Mouse (Mus musculus): Measurements from ENCODE around the gene Vps72. TPM values are rescaled to one million over a fixed set of nuclear protein-coding genes. Genes with fewer than 3 reads are reported as not detected.
"Not testable (repeated sequence)": the region's sequence is repeated elsewhere in the genome, so short reads cannot be mapped to it uniquely, and the experiment has no call there.

Gene Vps72
- polyA plus RNA-seq, 1 experiment from 2014 or later, result 119 TPM

GRCm38 (mm10) chr3:95107308-95107707 is 3.5 kb upstream of the Vps72 start:
- H3K36me3 ChIP-seq; H3K27ac ChIP-seq; H3K9ac ChIP-seq; ATAC-seq (ENCODE audit: insufficient read depth, low FRiP score, low read depth); H3K9me3 ChIP-seq; H3K4me1 ChIP-seq; H3K27me3 ChIP-seq (replicated peaks): not testable (repeated sequence)
- Histone ChIP-seq H3K4me2 (peak overlapping the region; percentile 70), H3K4me3 (replicated peaks) (peak overlapping the region; percentile 89; the same call in 1 of the 2 replicates)

GRCm38 (mm10) chr3:95107898-95108297 is 2.9 kb upstream of the Vps72 start:
- Histone ChIP-seq H3K4me3 (replicated peaks) (no peak overlapping the region), H3K4me1 (peaks cover 11% of the 10 kb centered on the region), H3K36me3 (no peaks in the 10 kb centered on the region), H3K27ac (no peak overlapping the region), H3K4me2 (no peak overlapping the region), H3K9ac (no peak overlapping the region), H3K27me3 (replicated peaks) (no peaks in the 10 kb centered on the region), H3K9me3 (no peaks in the 10 kb centered on the region)
- WGBS, result 65% methylated on average over 2 of the region's 2 CpGs
- no peak for ATAC-seq (ENCODE audit: insufficient read depth, low FRiP score, low read depth)

GRCm38 (mm10) chr3:95112760-95113159 is 1.9 kb downstream of the Vps72 start:
- Histone ChIP-seq H3K36me3 (peaks cover 14% of the 10 kb centered on the region; the same call in 1 of the 2 replicates), H3K27me3 (replicated peaks) (no peaks in the 10 kb centered on the region), H3K4me1 (peaks cover 7% of the 10 kb centered on the region; the same call in 1 of the 2 replicates), H3K27ac (no peak overlapping the region), H3K9ac (no peak overlapping the region), H3K9me3 (no peaks in the 10 kb centered on the region), H3K4me2 (peak overlapping the region; percentile 60; the same call in 1 of the 2 replicates), H3K4me3 (replicated peaks) (no peak overlapping the region)
- no peak for ATAC-seq (ENCODE audit: insufficient read depth, low FRiP score, low read depth)
- WGBS, result 94% methylated on average over 1 of the region's 1 CpGs

- 85% methylated on average over 2 of the region's 2 CpGs for WGBS
- H3K27me3 ChIP-seq (replicated peaks), result no peaks in the 10 kb centered on the region
- H3K4me2 ChIP-seq, result no peak overlapping the region
- no peak overlapping the region for H3K9ac ChIP-seq
- no peak for ATAC-seq (ENCODE audit: insufficient read depth, low FRiP score, low read depth)
- no peaks in the 10 kb centered on the region for H3K9me3 ChIP-seq
- H3K4me3 ChIP-seq (replicated peaks), result no peak overlapping the region
- H3K36me3 ChIP-seq, result peaks cover 54% of the 10 kb centered on the region
- no peak overlapping the region for H3K27ac ChIP-seq
- no peaks in the 10 kb centered on the region for H3K4me1 ChIP-seq
These were observed 6.9 kb downstream of the Vps72 start for GRCm38 (mm10) chr3:95117751-95118150.

- 60% methylated on average over 6 of the region's 6 CpGs for WGBS
- no peak overlapping the region for H3K4me3 ChIP-seq (replicated peaks)
- no peak overlapping the region for H3K4me2 ChIP-seq
- peaks cover 47% of the 10 kb centered on the region for H3K36me3 ChIP-seq
- no peaks in the 10 kb centered on the region for H3K9me3 ChIP-seq
- no peak overlapping the region for H3K9ac ChIP-seq
- no peak for ATAC-seq (ENCODE audit: insufficient read depth, low FRiP score, low read depth)
- no peaks in the 10 kb centered on the region for H3K27me3 ChIP-seq (replicated peaks)
- 0 out of 2 replicates have a peak, but pooled peaks cover 13% of the 10 kb centered on the region for H3K4me1 ChIP-seq
- peak overlapping the region; percentile 55; the same call in 1 of the 2 replicates for H3K27ac ChIP-seq
These were observed 10.8 kb downstream of the Vps72 start for GRCm38 (mm10) chr3:95121580-95121979.

- Histone ChIP-seq H3K9me3 (no peaks in the 10 kb centered on the region), H3K4me1 (0 out of 2 replicates have a peak, but pooled peaks cover 13% of the 10 kb centered on the region), H3K27me3 (replicated peaks) (no peaks in the 10 kb centered on the region), H3K36me3 (peaks cover 33% of the 10 kb centered on the region), H3K9ac (no peak within 1 kb of the TSS), H3K4me3 (replicated peaks) (no peak within 1 kb of the TSS), H3K27ac (peak within 1 kb of the TSS; percentile 19), H3K4me2 (no peak within 1 kb of the TSS)
- WGBS, result 46% methylated on average over 6 of the region's 6 CpGs
- no peak for ATAC-seq (ENCODE audit: insufficient read depth, low FRiP score, low read depth)
These were observed 13.4 kb downstream of the Vps72 start, which contains the start of gene Tmod4 for GRCm38 (mm10) chr3:95124246-95124645. Tmod4 (plus strand) TSS chr3:95124476.

- Histone ChIP-seq H3K9me3 (no peaks in the 10 kb centered on the region), H3K27me3 (replicated peaks) (no peaks in the 10 kb centered on the region), H3K4me3 (replicated peaks) (no peak overlapping the region), H3K4me1 (0 out of 2 replicates have a peak, but pooled peaks cover 13% of the 10 kb centered on the region), H3K27ac (peak overlapping the region; percentile 19; the same call in 1 of the 2 replicates), H3K9ac (no peak overlapping the region), H3K36me3 (peaks cover 26% of the 10 kb centered on the region), H3K4me2 (no peak overlapping the region)
- no peak for ATAC-seq (ENCODE audit: insufficient read depth, low FRiP score, low read depth)
- WGBS, result 8% methylated on average over 5 of the region's 5 CpGs
These were observed 14.2 kb downstream of the Vps72 start for GRCm38 (mm10) chr3:95124972-95125371.

GRCm38 (mm10) chr3:95129226-95129651 is 18.4 kb downstream of the Vps72 start:
- ATAC-seq (ENCODE audit: insufficient read depth, low FRiP score, low read depth), result no peak
- WGBS, result 52% methylated on average over 6 of the region's 6 CpGs
- Histone ChIP-seq H3K27ac (no peak overlapping the region), H3K4me3 (replicated peaks) (no peak overlapping the region), H3K4me2 (no peak overlapping the region), H3K27me3 (replicated peaks) (no peaks in the 10 kb centered on the region), H3K4me1 (0 out of 2 replicates have a peak, but pooled peaks cover 15% of the 10 kb centered on the region), H3K9me3 (no peaks in the 10 kb centered on the region), H3K36me3 (no peaks in the 10 kb centered on the region), H3K9ac (no peak overlapping the region)

- H3K36me3 ChIP-seq, result no peaks in the 10 kb centered on the region
- H3K27ac ChIP-seq, result no peak overlapping the region
- H3K4me3 ChIP-seq (replicated peaks), result no peak overlapping the region
- H3K27me3 ChIP-seq (replicated peaks), result no peaks in the 10 kb centered on the region
- ATAC-seq (ENCODE audit: insufficient read depth, low FRiP score, low read depth), result no peak
- no peaks in the 10 kb centered on the region for H3K9me3 ChIP-seq
- WGBS, result 85% methylated on average over 5 of the region's 5 CpGs
- H3K9ac ChIP-seq, result no peak overlapping the region
- H3K4me2 ChIP-seq, result no peak overlapping the region
- H3K4me1 ChIP-seq, result peaks cover 9% of the 10 kb centered on the region; the same call in 1 of the 2 replicates
These were observed 19.3 kb downstream of the Vps72 start for GRCm38 (mm10) chr3:95130081-95130480.

GRCm38 (mm10) chr3:95132389-95132788 is 21.6 kb downstream of the Vps72 start:
- WGBS, result 87% methylated on average over 2 of the region's 2 CpGs
- H3K9ac ChIP-seq; H3K4me2 ChIP-seq; H3K27me3 ChIP-seq (replicated peaks); H3K27ac ChIP-seq; ATAC-seq (ENCODE audit: insufficient read depth, low FRiP score, low read depth); H3K4me3 ChIP-seq (replicated peaks); H3K36me3 ChIP-seq; H3K9me3 ChIP-seq: not testable (repeated sequence)
- H3K4me1 ChIP-seq, result peaks cover 10% of the 10 kb centered on the region; the same call in 1 of the 2 replicates

- Histone ChIP-seq H3K9me3 (no peaks in the 10 kb centered on the region), H3K9ac (peak overlapping the region; percentile 60; the same call in 1 of the 2 replicates), H3K4me3 (replicated peaks) (peak overlapping the region; percentile 65), H3K4me2 (peak overlapping the region; percentile 87), H3K27ac (peak overlapping the region; percentile 80; the same call in 1 of the 2 replicates), H3K4me1 (peaks cover 10% of the 10 kb centered on the region; the same call in 1 of the 2 replicates), H3K27me3 (replicated peaks) (no peaks in the 10 kb centered on the region), H3K36me3 (no peaks in the 10 kb centered on the region)
- ATAC-seq (ENCODE audit: insufficient read depth, low FRiP score, low read depth), result no peak
- 49% methylated on average over 11 of the region's 11 CpGs for WGBS
These were observed 22.4 kb downstream of the Vps72 start for GRCm38 (mm10) chr3:95133176-95133575.

- Histone ChIP-seq H3K4me2 (peak within 1 kb of the TSS; percentile 87), H3K4me1 (peaks cover 10% of the 10 kb centered on the region; the same call in 1 of the 2 replicates), H3K4me3 (replicated peaks) (peak within 1 kb of the TSS; percentile 65), H3K27ac (peak within 1 kb of the TSS; percentile 80; the same call in 1 of the 2 replicates), H3K9ac (peak within 1 kb of the TSS; percentile 60; the same call in 1 of the 2 replicates), H3K27me3 (replicated peaks) (no peaks in the 10 kb centered on the region), H3K9me3 (no peaks in the 10 kb centered on the region), H3K36me3 (no peaks in the 10 kb centered on the region)
- ATAC-seq (ENCODE audit: insufficient read depth, low FRiP score, low read depth), result peak; percentile 94
- WGBS, result under 1% methylated on average over 20 of the region's 20 CpGs
These were observed 22.9 kb downstream of the Vps72 start, which contains the start of the genes Scnm1 and Lysmd1 for GRCm38 (mm10) chr3:95133680-95134101. Scnm1 (minus strand) TSS chr3:95134011. Lysmd1 (plus strand) TSS chr3:95134088.
